Mouse (Mus musculus) embryonic facial prominence, embryonic 12.5 days (tissue): Measurements from ENCODE around the gene Scaper. TPM values are rescaled to one million over a fixed set of nuclear protein-coding genes. Genes with fewer than 3 reads are reported as not detected.

Source experiments
- ATAC-seq: fragments of 200-750 bp; cut with Nextera tagmentation; 2 replicates; pipeline ENCODE4 v1.8.0; 2017; ENCODE audit not compliant: insufficient number of reproducible peaks, insufficient read depth, low FRiP score, low TSS enrichment
- H3K27ac ChIP-seq: fragments of 300-500 bp; sonication (generic); 2 replicates; pipeline ENCODE4 v1.5.1; 2016; ENCODE audit warnings: mild to moderate bottlenecking
- H3K27me3 ChIP-seq: fragments of 300-500 bp; sonication (generic); 2 replicates; pipeline ENCODE4 v1.6.1; 2016; ENCODE audit warnings: mild to moderate bottlenecking, moderate library complexity
- H3K36me3 ChIP-seq: fragments of 300-500 bp; sonication (generic); 2 replicates; pipeline ENCODE4 v1.6.1; 2016; ENCODE audit warnings: mild to moderate bottlenecking
- H3K4me1 ChIP-seq: fragments of 300-500 bp; sonication (generic); 2 replicates; pipeline ENCODE4 v1.6.1; 2016
- H3K4me2 ChIP-seq: fragments of 300-500 bp; sonication (generic); replicated peaks from 2 replicates; pipeline ENCODE4 v1.6.1; 2016; ENCODE audit warnings: mild to moderate bottlenecking, moderate library complexity
- H3K4me3 ChIP-seq: fragments of 300-500 bp; sonication (generic); 2 replicates; pipeline ENCODE4 v1.5.1; 2016; ENCODE audit warnings: mild to moderate bottlenecking
- H3K9ac ChIP-seq: fragments of 300-500 bp; sonication (generic); 2 replicates; pipeline ENCODE4 v1.6.1; 2016; ENCODE audit warnings: mild to moderate bottlenecking, moderate library complexity
- H3K9me3 ChIP-seq: fragments of 300-500 bp; sonication (generic); 2 replicates; pipeline ENCODE4 v1.6.1; 2016; ENCODE audit warnings: mild to moderate bottlenecking, moderate library complexity
- WGBS: fragments of 180-500 bp; shearing (Covaris S2); methylation state at CpG from one replicate; pipeline ENCODE4 v1.1.7; 2016; 5-methylcytosine and 5-hydroxymethylcytosine counted together
- polyA plus RNA-seq: library from polyadenylated mRNA; unstranded; fragments of >200 nt; fragmentation: Nextera tagmentation; extraction: Ambion mirVana; gene quantifications from 2 replicates; pipeline ENCODE4 v1.2.1, GENCODE M21; 2016

The Scaper gene
- polyA plus RNA-seq, 1 experiment from 2014 or later, result 14.4 TPM

- WGBS, result 0% methylated on average over 1 of the region's 1 CpGs
- Histone ChIP-seq H3K27me3 (peaks cover 56% of the 10 kb centered on the region), H3K9me3 (no peaks in the 10 kb centered on the region), H3K4me3 (peak overlapping the region; percentile 42; the same call in 1 of the 2 replicates), H3K36me3 (no peaks in the 10 kb centered on the region), H3K9ac (no peak overlapping the region), H3K4me2 (peak overlapping the region; percentile 65; the same call in 1 of the 2 replicates), H3K27ac (no peak overlapping the region), H3K4me1 (peaks cover 16% of the 10 kb centered on the region; the same call in 1 of the 2 replicates)
- no peak for ATAC-seq
Measured at GRCm38 (mm10) chr9:55539006-55539405, 398.9 kb downstream of the Scaper start.

- no peak for ATAC-seq
- 5% methylated on average over 4 of the region's 4 CpGs for WGBS
- Histone ChIP-seq H3K27ac (no peak within 1 kb of the TSS), H3K4me3 (peak within 1 kb of the TSS; percentile 42), H3K4me1 (peaks cover 16% of the 10 kb centered on the region; the same call in 1 of the 2 replicates), H3K9ac (no peak within 1 kb of the TSS), H3K9me3 (no peaks in the 10 kb centered on the region), H3K4me2 (peak within 1 kb of the TSS; percentile 65), H3K36me3 (no peaks in the 10 kb centered on the region), H3K27me3 (peaks cover 55% of the 10 kb centered on the region)
Measured at GRCm38 (mm10) chr9:55538377-55538776, 399.5 kb downstream of the Scaper start, which contains the start of gene Isl2. Gene Isl2, plus strand, starts transcription at chr9:55538672.

- Histone ChIP-seq H3K4me1 (0 out of 2 replicates have a peak, but pooled peaks cover 5% of the 10 kb centered on the region), H3K9ac (no peak overlapping the region), H3K4me3 (no peak overlapping the region), H3K9me3 (no peaks in the 10 kb centered on the region), H3K36me3 (no peaks in the 10 kb centered on the region), H3K27me3 (peaks cover 40% of the 10 kb centered on the region), H3K4me2 (no peak overlapping the region), H3K27ac (no peak overlapping the region)
- ATAC-seq, result no peak
- WGBS, result 22% methylated on average over 3 of the region's 3 CpGs
Measured at GRCm38 (mm10) chr9:55535907-55536306, 402.0 kb downstream of the Scaper start.

GRCm38 (mm10) chr9:55525716-55526115 is 412.2 kb downstream of the Scaper start:
- ATAC-seq, result no peak
- 36% methylated on average over 4 of the region's 4 CpGs for WGBS
- H3K36me3 ChIP-seq, result no peaks in the 10 kb centered on the region
- no peak overlapping the region for H3K9ac ChIP-seq
- H3K9me3 ChIP-seq, result no peaks in the 10 kb centered on the region
- H3K4me3 ChIP-seq, result no peak overlapping the region
- no peaks in the 10 kb centered on the region for H3K4me1 ChIP-seq
- no peaks in the 10 kb centered on the region for H3K27me3 ChIP-seq
- H3K27ac ChIP-seq, result no peak overlapping the region
- H3K4me2 ChIP-seq, result no peak overlapping the region

GRCm38 (mm10) chr9:55512027-55512543 is 425.8 kb downstream of the Scaper start, which contains the start of gene Etfa:
Gene Etfa, minus strand, starts transcription at chr9:55512243.
- no peaks in the 10 kb centered on the region for H3K36me3 ChIP-seq
- H3K9me3 ChIP-seq, result no peaks in the 10 kb centered on the region
- H3K27ac ChIP-seq, result peak within 1 kb of the TSS; percentile 88
- H3K4me2 ChIP-seq, result peak within 1 kb of the TSS; percentile 71
- H3K4me1 ChIP-seq, result peaks cover 4% of the 10 kb centered on the region
- 0 out of 2 replicates have a peak, but pooled peaks cover 3% of the 10 kb centered on the region for H3K27me3 ChIP-seq
- peak; percentile 98 for ATAC-seq
- H3K4me3 ChIP-seq, result peak within 1 kb of the TSS; percentile 96
- H3K9ac ChIP-seq, result peak within 1 kb of the TSS; percentile 93
- WGBS, result under 1% methylated on average over 47 of the region's 47 CpGs

GRCm38 (mm10) chr9:55511521-55511993 is 426.4 kb downstream of the Scaper start:
- Histone ChIP-seq H3K4me1 (peaks cover 4% of the 10 kb centered on the region), H3K9ac (peak overlapping the region; percentile 93), H3K4me3 (peak overlapping the region; percentile 96), H3K36me3 (no peaks in the 10 kb centered on the region), H3K9me3 (no peaks in the 10 kb centered on the region), H3K27ac (peak overlapping the region; percentile 88), H3K27me3 (0 out of 2 replicates have a peak, but pooled peaks cover 3% of the 10 kb centered on the region), H3K4me2 (peak overlapping the region; percentile 71)
- peak; percentile 66 for ATAC-seq
- under 1% methylated on average over 32 of the region's 32 CpGs for WGBS

- Histone ChIP-seq H3K9me3 (no peaks in the 10 kb centered on the region), H3K4me3 (peak overlapping the region; percentile 96), H3K4me2 (peak overlapping the region; percentile 71), H3K9ac (no peak overlapping the region; the same call in 1 of the 2 replicates), H3K4me1 (peaks cover 4% of the 10 kb centered on the region), H3K27me3 (0 out of 2 replicates have a peak, but pooled peaks cover 1% of the 10 kb centered on the region), H3K36me3 (no peaks in the 10 kb centered on the region), H3K27ac (no peak overlapping the region)
- WGBS, result 82% methylated on average over 10 of the region's 10 CpGs
- no peak for ATAC-seq
Measured at GRCm38 (mm10) chr9:55510651-55511235, 427.2 kb downstream of the Scaper start.

- Histone ChIP-seq H3K9me3 (no peaks in the 10 kb centered on the region), H3K4me2 (no peak overlapping the region), H3K27me3 (no peaks in the 10 kb centered on the region), H3K4me1 (peaks cover 4% of the 10 kb centered on the region), H3K27ac (no peak overlapping the region), H3K9ac (no peak overlapping the region), H3K36me3 (no peaks in the 10 kb centered on the region), H3K4me3 (no peak overlapping the region)
- ATAC-seq, result no peak
- WGBS, result 91% methylated on average over 1 of the region's 1 CpGs
Measured at GRCm38 (mm10) chr9:55509731-55510130, 428.2 kb downstream of the Scaper start.

GRCm38 (mm10) chr9:55508701-55509100 is 429.2 kb downstream of the Scaper start:
- 83% methylated on average over 4 of the region's 4 CpGs for WGBS
- no peak for ATAC-seq

GRCm38 (mm10) chr9:55507922-55508321 is 430.0 kb downstream of the Scaper start:
- no peaks in the 10 kb centered on the region for H3K36me3 ChIP-seq
- no peaks in the 10 kb centered on the region for H3K9me3 ChIP-seq
- no peaks in the 10 kb centered on the region for H3K27me3 ChIP-seq
- H3K4me3 ChIP-seq, result no peak overlapping the region
- peaks cover 4% of the 10 kb centered on the region for H3K4me1 ChIP-seq
- H3K4me2 ChIP-seq, result no peak overlapping the region
- H3K9ac ChIP-seq, result no peak overlapping the region
- H3K27ac ChIP-seq, result no peak overlapping the region
- ATAC-seq, result no peak
- WGBS, result 87% methylated on average over 3 of the region's 3 CpGs

More at GRCm38 (mm10) chr9:55508701-55509100, 429.2 kb downstream of the Scaper start:
- Histone ChIP-seq H3K36me3 (no peaks in the 10 kb centered on the region), H3K4me2 (no peak overlapping the region), H3K4me1 (peaks cover 4% of the 10 kb centered on the region), H3K4me3 (no peak overlapping the region), H3K9ac (no peak overlapping the region), H3K27me3 (no peaks in the 10 kb centered on the region), H3K27ac (no peak overlapping the region), H3K9me3 (no peaks in the 10 kb centered on the region)
